Mouse (Mus musculus): ENCODE measurements around the gene Tbxas1.
A peak's percentile ranks its signal among the peaks of the same experiment; 100 is the strongest.

Tbxas1 gene

GRCm38 (mm10) chr6:39113141-39113540 lies 237.9 kb downstream of the Tbxas1 start:
- no peak for DNase-seq (ENCODE audit: low read depth in 1 of 2, low spot score in 2 of 2)

- DNase-seq (ENCODE audit: low read depth in 1 of 2, low spot score in 2 of 2): no peak
Measured at GRCm38 (mm10) chr6:39115438-39115837, 240.2 kb downstream of the Tbxas1 start.

GRCm38 (mm10) chr6:39117584-39118455 lies 242.6 kb downstream of the Tbxas1 start, which contains the start of gene Parp12:
Parp12 (minus strand) TSS chr6:39118349.
- peak; percentile 13 to 59 for DNase-seq (ENCODE audit: low read depth in 1 of 2, low spot score in 2 of 2)

GRCm38 (mm10) chr6:39118456-39118881 lies 243.3 kb downstream of the Tbxas1 start:
- no peak for DNase-seq (ENCODE audit: low read depth in 1 of 2, low spot score in 2 of 2)

GRCm38 (mm10) chr6:39120685-39121084 lies 245.5 kb downstream of the Tbxas1 start:
- DNase-seq (ENCODE audit: low read depth in 1 of 2, low spot score in 2 of 2): no peak

- no peak for DNase-seq (ENCODE audit: low read depth in 1 of 2, low spot score in 2 of 2)
Measured at GRCm38 (mm10) chr6:39124719-39125118, 249.5 kb downstream of the Tbxas1 start.

- no peak for DNase-seq (ENCODE audit: low read depth in 1 of 2, low spot score in 2 of 2)
Measured at GRCm38 (mm10) chr6:39131480-39131879, 256.3 kb downstream of the Tbxas1 start.

- no peak for DNase-seq (ENCODE audit: low read depth in 1 of 2, low spot score in 2 of 2)
Measured at GRCm38 (mm10) chr6:39132556-39132955, 257.4 kb downstream of the Tbxas1 start.
